Mouse (Mus musculus) NIH3T3 (cell line): ENCODE measurements around the gene Mcub.

ENCODE experiments used
- DNase-seq: peaks from one replicate; pipeline ENCODE4 v3.0.0-alpha.2; 2012; ENCODE audit warnings: low read depth

The Mcub gene

DNA sequence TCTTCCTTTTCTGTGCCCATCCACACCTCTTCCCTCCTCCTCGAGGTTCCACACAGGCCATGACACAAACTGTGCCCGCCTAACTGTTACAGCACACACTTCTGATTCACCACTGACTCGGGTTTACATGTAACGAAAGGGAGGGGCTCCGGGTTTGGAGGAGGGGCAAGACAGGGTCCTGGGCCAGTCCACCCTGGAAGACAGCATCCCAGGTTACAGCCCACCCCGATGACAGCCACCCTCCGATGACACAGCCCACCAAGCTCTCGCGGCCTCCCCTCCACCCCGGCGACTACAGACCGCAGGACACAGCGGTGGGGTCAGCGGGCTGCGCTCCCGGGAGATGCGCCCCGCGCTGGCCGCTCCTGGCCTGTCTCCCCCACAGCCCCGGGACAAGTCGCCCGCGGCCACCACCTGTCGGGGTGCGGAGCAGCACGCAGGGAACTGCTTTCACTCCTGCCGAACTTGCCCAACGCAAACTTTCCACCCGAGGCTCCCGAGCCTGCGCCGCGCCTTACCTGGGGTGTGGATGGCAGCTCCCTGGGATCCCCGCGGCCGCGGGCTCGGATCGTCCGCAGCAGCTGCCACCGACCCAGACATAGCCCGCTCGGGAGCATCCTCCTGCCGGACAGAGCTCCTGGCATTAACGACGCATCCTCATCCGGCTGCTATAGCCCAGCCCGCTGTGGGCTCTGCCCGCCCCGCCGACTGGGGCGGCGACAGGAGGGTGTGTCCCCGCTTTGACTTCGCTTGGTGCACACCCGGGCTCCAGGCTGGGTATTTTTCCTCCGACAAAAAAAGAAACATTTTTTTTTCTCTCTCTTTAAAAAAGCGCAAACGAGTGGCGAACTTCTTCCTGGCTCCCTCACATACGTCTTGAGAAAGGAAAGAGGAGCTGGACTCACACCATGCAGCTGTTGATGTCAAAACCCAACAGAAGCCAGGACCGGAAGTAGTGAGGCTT lies at the start of gene Mcub:
Mcub (minus strand) TSS at position 775 of the 964 bp plus-strand sequence.
- DNase-seq, result peak; percentile 72

DNA sequence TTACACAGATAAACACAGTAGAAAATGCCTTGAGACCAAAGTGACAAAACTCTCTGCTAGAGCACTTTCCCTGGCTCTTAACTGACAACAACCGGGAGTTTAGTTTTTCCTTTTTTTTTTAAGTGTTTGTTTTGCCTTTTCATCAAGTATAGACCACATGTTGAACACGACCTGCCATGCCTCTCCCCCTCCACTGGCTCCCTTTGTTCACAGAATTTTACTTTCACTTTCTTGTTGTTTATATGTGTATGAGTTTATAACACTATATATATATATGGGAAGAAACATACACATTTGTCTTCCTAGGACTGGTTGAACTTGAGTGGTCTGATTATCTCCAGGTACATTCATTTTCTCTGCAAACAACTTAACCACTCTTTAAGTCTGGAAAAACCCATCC lies 42.9 kb upstream of the Mcub start:
- peak; percentile 17 for DNase-seq

DNA sequence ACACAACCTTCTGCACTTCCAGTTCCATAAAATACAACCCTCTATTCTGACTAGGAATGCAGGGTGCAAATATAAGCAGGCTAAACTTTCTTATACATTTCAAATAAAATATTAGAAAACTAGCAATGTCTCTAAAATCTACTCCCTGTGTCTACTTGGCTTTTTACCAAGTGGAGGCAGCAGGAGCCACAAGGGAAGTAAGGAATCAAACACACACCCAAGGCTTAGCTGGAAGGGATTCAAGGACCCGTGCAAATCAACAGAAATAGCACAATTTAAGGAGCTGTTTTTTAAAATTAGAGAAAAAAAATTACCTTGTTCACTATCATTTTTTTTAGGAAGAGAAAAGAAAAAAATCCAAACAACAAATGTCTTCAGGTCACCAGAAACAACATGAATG lies 41.2 kb upstream of the Mcub start:
- no peak for DNase-seq

DNA sequence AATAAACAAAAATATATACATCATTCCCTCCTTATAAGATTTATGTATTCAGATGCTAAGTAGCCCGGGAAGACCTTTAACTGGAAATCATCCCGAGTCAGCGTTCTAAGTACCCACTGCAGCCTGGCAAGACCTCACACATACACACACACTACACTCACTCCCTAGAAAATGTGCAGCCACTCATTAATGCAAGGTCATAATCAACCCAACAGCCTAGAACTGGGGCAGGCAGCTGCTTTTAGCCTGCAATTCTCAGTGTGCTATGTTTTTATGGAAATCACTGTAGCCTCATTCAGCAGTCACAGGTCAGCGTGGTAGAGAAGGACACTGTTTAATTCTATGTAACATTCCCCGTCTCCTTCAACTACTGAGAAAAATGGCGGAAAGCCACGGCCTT lies 36.1 kb upstream of the Mcub start:
- no peak for DNase-seq

DNA sequence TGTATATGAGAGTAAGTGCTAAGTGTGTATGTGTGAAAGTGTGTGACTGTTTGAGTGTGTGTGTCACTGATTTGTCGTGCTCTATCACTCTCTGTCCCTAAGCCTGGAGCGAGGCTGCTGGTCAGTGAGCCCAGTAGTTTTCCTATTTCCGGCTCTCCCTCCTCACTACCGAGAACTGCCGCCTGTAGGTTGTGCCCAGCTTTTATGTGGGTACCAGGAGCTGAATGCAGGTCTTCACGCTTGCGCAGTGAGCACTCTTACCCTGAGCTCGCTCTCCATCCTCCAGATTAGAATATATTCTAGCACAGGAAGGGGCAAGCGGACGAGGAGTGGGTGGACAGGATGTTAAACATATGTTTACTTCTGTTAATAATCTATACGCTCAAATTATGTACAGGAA lies 30.9 kb upstream of the Mcub start:
- DNase-seq, result no peak

DNA sequence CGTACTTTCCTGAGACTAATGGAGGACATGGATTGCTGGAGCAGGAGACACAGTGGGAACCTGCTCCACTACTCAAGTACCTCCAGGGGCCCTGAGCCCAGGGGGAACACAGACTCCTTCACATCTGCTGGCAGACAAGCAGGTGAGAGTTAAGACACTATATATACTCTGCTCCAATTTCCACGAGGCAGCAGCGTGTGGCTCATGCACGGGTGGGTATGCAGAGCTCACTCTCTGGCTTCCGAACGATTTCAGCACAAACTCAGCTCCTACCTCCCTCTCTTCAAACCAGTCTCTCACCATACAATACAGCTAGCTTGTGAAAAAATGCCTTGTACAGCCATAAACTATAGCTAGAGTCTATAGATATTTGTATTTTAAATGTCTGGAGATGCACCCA lies 28.5 kb upstream of the Mcub start:
- DNase-seq, result no peak

DNA sequence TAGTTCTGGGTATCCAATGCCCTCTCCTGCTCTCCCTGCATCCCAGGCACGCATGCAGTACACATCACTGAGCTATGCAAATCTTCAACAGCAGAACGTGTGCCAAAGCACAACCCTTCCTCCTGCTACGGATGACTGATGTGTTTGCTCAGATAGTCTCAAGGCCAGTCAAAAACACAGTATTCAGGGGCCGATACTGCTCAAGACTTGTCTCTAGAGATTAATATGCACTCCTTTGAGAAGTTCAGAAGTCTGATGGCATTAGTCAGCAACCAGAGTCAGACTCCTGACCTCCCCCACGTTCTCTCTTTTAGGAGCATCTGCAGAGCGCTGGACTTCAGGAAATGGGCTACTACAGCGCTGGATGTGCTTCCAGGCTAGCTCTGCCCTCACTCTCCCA lies 28.0 kb upstream of the Mcub start:
- DNase-seq, result peak; percentile 83

DNA sequence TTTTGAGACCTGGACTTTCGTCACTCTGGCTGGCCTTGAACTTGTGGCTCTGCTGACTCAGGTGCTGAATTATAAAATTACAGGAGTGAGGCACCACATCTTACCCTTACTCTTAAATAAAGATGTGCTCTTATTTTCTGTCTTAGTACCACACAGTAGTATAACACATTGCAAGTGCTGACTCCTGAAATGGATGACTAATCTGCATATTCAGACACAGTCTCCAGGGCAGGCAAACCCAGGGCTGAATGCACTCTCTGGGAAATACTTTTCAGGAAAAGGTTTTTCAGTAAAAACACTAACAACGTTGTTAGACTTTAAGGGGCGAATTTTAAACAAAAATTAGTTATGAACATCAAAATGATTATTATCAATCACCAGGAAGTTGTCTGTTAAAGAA lies 27.3 kb upstream of the Mcub start:
- peak; percentile 21 for DNase-seq

DNA sequence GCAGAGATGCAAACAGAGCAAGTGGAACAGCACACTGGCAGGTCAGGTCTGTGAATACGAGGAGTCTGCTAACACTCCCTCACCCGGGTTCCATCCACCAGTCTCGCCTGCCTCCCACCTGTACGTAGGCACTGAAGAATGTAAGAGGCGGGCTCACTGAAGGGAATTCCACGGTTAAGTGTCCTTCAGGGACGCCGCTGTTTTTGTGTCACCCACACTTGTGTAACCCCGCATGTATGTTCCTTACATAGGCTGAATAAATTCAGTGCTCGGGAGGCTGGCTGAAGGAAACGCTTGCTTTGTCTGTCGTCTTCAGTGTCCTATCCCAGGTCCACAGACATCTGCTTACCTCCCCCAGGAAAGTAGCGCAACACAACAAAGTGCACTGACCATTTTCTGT lies 17.3 kb upstream of the Mcub start:
- DNase-seq, result no peak

DNA sequence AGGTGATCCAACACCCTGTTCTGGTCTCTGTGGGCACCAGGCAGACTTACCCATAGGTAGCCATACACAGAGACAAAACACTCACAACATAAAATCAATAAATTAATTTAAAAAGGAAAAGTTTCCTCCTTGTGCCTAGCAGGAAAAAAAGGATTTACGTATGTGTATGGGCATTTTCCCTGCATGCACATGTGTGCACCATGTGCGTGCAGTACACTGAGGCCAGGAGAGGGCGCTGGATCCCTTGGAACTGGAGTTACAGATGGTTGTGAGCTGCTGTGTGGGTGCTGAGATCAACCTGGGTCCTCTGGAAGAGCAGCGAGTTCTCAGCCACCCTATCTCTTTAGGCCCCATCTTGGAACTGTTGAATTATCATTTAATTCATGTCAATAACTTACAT lies 15.3 kb upstream of the Mcub start:
- DNase-seq, result peak; percentile 24

DNA sequence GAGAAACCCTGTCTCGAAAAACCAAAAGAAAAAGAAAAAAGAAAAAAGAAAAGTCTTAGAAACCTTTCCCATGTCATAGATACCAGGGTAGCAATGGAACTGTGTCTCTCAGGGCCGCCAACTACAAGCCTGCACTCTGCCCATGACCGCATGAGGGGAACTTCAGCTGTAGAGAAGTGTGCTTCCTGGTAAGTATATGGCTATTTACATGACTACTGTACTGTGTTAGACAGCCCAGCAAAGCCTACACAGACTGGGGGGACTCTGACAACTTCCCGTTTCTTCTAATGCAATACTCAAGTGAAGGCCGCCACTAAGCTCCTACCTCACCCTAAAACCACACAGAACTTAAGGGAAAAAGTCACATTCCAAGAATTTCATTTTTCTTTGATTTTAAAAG lies 14.8 kb upstream of the Mcub start:
- DNase-seq, result no peak

DNA sequence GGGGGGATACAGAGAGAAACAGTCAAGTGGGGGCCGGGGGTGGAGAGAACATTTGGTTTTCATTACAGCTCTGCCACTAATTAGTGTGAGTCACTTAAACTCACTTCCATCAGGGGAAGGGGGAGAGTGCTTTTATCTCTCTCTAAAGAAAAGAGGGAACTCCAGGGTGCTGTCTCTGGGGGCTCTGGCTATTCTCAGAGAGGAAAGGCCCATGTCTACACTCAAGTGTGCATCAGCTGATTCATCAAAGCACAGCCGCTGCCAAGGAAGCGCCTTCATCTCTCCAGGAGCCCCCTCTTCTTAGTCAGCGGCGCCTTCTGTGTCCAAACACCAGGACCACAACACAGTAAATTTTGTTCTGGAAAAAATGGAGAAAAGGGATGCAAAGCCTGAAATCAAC lies 12.3 kb upstream of the Mcub start:
- peak; percentile 24 for DNase-seq

DNA sequence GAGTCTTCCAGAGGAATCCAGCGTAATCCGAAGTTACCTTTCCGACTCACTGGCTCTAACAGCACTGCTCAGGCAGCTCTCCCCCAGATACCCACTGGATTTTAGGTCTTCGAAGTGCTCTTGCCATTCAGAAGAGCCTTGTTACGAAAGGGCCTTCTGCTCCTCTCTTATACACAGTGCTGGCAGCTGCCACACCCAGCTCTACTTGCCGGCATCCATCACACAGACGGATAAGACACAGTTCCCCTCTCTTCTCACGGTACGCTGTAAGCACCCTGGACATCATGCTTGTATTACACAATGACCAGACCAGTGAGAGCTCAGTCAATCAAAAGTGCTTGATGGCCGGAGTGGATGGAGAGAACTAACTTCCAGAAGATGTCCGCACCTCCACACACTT lies 11.8 kb upstream of the Mcub start:
- peak; percentile 8 for DNase-seq

DNA sequence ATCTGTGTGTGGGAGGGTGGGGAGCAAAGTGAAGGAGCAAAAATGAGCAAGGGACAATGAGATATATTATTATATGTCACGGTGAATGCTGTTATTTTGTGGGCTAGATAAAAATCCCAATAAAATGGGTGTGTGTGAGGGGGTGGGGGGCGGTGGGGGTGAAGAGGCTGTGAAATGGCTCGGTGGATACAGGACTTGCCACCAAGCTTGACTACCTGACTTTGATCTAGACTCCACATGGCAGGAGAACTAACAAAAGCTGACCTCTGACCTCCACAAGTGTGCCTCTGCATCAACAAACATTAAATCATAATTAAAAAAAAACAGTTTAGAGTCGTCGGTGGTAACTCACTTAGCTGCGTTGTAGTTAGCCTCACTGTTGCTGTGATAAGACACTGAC lies 9.5 kb upstream of the Mcub start:
- DNase-seq, result no peak

DNA sequence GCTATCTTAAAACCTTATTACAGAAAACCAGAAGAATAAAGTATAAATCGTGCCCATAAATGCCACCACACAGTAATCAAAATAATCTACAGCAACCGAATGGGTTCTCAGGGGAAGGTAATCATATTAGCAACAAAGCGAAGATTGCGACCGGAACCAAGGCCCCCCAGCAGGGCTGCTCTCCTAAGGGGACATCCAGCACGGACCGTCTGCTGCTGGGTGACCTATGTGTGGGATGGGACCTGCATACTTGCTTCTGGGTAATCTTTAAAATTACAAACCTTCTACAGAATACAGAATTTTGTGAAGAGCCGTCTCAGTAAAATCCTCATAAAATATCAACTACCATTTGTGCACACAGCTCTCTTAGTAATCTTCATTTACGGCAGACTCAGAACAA lies 8.7 kb upstream of the Mcub start:
- no peak for DNase-seq

DNA sequence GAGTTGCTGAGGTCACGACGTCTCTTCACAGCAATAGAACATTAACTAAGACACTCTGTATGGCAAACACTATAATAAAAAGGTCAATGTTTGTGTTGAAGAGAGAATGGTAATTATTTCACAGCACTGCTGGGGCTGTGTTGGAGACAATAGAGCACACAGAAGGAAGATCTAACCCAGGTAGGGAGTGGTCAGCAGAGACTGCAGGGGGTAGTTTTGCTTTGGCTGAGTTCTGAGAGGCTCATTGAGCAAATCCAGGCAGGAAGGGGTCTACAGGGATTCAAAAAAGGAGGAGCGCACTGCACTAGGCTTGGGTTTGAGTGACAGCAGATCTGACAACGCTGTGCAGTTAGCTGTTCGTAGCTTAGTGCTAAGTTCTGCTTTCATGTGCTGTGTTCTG lies 6.3 kb upstream of the Mcub start:
- no peak for DNase-seq

DNA sequence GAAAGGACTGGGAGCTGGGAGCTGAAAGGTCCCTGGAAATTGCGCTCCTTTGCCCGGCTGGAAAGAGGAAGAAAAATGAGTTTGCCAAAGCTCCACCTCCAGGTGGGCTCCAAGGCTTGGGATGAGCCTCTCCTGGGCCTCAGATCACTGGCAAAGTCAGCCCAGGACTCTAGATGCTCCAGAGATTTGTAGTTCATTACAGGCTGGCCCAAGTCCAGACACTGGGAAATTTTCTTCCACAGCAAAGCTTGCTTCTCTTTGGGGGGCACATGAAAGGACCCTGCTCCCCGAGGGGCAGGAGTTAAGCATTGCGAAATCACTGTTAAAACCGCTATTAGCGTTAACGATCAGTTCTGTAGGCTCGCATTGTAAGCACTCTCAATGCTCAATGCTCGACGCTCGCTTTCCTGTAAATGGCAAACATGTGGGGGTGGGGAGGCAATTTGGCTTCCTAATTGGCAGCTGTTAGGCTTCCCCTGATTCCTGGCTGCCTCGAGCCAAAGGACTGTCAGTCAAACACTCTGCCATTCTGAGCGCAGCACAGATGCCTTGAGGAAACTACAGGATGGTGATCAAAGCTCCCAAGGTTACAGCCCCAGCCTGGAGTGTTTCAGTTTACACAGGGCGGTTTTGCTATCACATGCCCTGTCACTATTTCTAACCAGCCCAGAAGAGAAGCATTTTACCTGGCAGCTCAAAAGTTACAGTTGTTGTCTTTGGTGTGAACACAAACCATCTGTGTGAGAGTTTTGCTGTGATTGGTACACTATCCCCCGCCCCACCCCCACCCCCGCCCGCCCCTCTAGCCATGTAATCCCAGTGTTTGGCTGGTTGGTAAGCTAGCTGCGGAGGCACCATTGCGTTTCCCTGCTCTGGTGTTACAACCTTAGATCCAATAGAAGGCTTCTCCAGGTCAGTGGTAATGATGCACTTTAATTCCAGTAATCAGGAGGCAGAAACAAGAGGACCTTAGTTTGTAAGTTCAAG lies 816 bp upstream of the Mcub start:
- peak; percentile 60 for DNase-seq

DNA sequence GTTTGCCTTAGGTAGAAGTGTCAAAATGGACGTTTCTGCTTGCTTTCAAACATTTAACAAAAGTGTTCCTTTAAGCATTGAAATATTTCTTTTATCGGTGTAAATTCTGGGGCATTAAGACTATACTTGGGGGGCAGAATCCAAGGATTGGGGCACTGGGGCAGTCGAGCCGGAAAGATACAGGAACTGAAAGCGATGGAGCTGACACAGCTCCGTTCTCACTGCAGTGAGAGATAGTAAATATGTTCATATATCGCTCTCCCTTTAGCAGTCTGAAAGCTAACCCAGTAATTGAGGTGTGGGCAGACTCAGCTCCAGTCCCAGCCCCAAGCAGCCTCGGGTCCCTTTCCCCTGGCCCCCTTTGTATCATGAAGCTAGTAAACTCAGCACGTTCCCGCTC lies 975 bp downstream of the Mcub start:
- DNase-seq, result no peak

DNA sequence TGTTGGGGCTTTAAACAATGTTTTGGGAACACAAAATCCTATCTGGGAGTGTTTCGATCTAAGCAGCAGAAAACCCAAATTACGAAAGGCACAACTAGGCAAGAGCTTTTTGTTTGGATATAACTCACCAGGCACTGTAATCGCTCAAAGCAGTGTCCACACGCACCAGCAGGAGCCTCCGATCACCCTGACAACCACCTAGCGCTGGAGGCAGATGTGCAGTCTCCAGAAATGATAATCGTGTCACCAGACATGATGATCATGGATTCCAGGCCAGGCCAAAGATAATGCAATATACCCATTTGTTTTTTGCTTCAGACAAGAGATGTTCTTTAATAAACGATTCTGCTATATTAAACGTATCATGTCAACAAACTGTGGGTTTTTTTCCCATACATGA lies 2.1 kb downstream of the Mcub start:
- no peak for DNase-seq

DNA sequence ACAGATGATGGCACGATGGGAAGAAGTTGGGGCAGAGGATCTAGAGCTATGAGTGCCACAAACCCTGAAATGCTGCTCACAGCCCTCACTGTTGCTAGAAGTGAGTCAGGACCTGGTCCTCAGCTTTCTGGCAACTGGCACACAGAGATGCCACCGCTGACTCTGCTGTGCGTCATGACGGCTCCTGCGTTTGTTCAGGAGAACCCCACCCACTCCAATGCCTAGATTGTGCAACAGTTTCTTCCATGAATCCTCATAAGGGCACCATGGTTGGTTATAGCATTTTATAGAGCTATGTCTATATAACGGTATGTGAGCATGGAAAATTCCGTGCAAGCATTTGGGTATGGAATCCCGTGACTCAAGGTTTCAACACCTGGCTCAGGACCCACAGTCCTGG lies 5.3 kb downstream of the Mcub start:
- no peak for DNase-seq

DNA sequence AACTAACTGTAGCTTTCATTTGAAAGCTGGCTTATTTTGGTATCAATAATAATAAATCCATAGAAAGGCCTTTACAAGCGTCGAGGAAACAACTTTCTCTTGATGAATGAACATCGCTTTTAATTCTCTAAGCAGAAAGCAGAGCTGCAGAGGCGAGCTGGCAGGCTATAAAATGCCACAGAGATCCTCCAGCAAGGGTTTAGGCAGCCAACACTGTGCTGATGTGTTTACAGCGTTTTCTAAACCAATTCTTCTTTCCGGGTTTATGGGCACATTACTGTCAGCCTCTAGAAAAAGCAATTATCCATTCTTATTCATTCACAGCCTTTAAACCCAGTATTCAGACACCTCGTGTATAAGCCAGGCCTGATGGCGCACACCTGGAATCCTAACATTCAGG lies 7.5 kb downstream of the Mcub start:
- no peak for DNase-seq

DNA sequence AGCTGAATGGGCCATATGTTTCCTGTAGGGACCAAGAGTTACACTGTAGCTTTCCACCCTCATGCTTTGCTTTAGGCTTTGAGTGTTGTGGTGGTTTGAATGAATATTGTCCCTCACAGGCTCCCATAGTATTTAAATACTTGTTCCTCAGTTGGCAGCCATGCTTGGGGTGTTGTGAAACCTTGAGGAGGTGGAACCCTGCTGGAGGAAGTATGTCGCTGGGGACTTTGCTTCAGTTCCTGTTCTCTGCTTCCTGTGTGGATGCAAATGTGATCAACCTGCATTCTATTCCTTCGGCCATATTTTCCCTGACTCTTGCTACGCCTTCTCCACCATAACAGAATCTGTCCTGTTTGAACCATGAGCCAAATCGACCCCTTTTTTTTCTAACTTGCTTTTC lies 16.7 kb downstream of the Mcub start:
- DNase-seq, result no peak
